Mouse (Mus musculus) heart, adult 9 months (tissue): ENCODE results near the gene Tial1.

Experiments used
- DNase-seq, 2 experiments: peaks; one replicate each; pipeline ENCODE4 v3.0.0; 2022; ENCODE audit warnings: low spot score in 2 of 2

Gene Tial1

GRCm38 (mm10) chr7:128416664-128417063 is 44.9 kb downstream of the Tial1 start:
- no peak for DNase-seq

- no peak for DNase-seq
Measured at GRCm38 (mm10) chr7:128414433-128414832, 47.1 kb downstream of the Tial1 start.

- no peak for DNase-seq
Measured at GRCm38 (mm10) chr7:128412071-128412833, 49.3 kb downstream of the Tial1 start.

- DNase-seq: no peak
Measured at GRCm38 (mm10) chr7:128410708-128411413, 50.7 kb downstream of the Tial1 start.

GRCm38 (mm10) chr7:128408265-128408664 is 53.3 kb downstream of the Tial1 start:
- DNase-seq: no peak

- DNase-seq: no peak
Measured at GRCm38 (mm10) chr7:128403988-128404387, 57.5 kb downstream of the Tial1 start.

GRCm38 (mm10) chr7:128403586-128403985 is 57.9 kb downstream of the Tial1 start:
- DNase-seq: no peak

- DNase-seq: no peak
Measured at GRCm38 (mm10) chr7:128403128-128403527, 58.4 kb downstream of the Tial1 start.

GRCm38 (mm10) chr7:128402577-128402976 is 58.9 kb downstream of the Tial1 start:
- no peak for DNase-seq

GRCm38 (mm10) chr7:128398664-128399063 is 62.9 kb downstream of the Tial1 start:
- DNase-seq: no peak

GRCm38 (mm10) chr7:128397066-128397465 is 64.5 kb downstream of the Tial1 start:
- no peak for DNase-seq

- no peak for DNase-seq
Measured at GRCm38 (mm10) chr7:128393756-128394155, 67.8 kb downstream of the Tial1 start.

- no peak for DNase-seq
Measured at GRCm38 (mm10) chr7:128392972-128393314, 68.6 kb downstream of the Tial1 start.

GRCm38 (mm10) chr7:128392071-128392971 is 69.2 kb downstream of the Tial1 start:
- peak; percentile 38 to 75 for DNase-seq

GRCm38 (mm10) chr7:128391267-128392057 is 70.1 kb downstream of the Tial1 start:
- no peak for DNase-seq
